Mouse (Mus musculus) ES-Bruce4 (cell line): ENCODE measurements around the gene Dcdc2a.

Experiments used
- CTCF ChIP-seq: IDR thresholded peaks from one replicate; pipeline ENCODE4 v1.8.1; 2011; ENCODE audit warnings: low read depth, low read length
- EP300 ChIP-seq: IDR thresholded peaks from 2 replicates; pipeline ENCODE4 v1.6.1; 2011; ENCODE audit warnings: low read depth, low read length; ENCODE audit not compliant: insufficient read depth

- TF ChIP-seq CTCF (no peak), EP300 (no peak)
These were observed 21.5 kb downstream of the Dcdc2a start for GRCm38 (mm10) chr13:25077262-25077661.
